14 mouse cellular contexts compared by ENCODE assay signal in genomic region chr4:132355403-132355802, GRCm38 (mm10). TPM values are rescaled to one million over a fixed set of nuclear protein-coding genes. Genes with fewer than 3 reads are reported as not detected.
"Had no signal": no experiment of that assay in that cellular context is flagged by ENCODE, and none has a peak within 500 bp of the region (broad histone marks: within the 10 kb centered on the region; RNA-seq: fewer than 3 reads in every experiment).

No protein-coding gene starts in this region.

- H3K9ac ChIP-seq: limb, embryonic 12.5 days; lung, embryonic 15.5 days; midbrain, embryonic 12.5 days; neural tube, embryonic 13.5 days had no signal

- H3K27ac ChIP-seq: kidney, postnatal 0 days; limb, embryonic 12.5 days; lung, embryonic 15.5 days; midbrain, embryonic 12.5 days; neural tube, embryonic 13.5 days had no signal

- ATAC-seq: midbrain, embryonic 16.5 days had no signal

- DNase-seq: kidney, adult 11 months; kidney, adult 9 months; kidney, postnatal 36 days; lung, postnatal 14 days; retina, postnatal 1 day; right cerebral cortex, postnatal 25 days; thymus, postnatal 36 days had no signal

- H3K27me3 ChIP-seq: limb, embryonic 12.5 days; lung, embryonic 15.5 days; midbrain, embryonic 12.5 days; neural tube, embryonic 13.5 days had no signal

- H3K4me2 ChIP-seq: limb, embryonic 12.5 days; lung, embryonic 15.5 days; midbrain, embryonic 12.5 days; neural tube, embryonic 13.5 days had no signal

- H3K4me3 ChIP-seq: limb, embryonic 12.5 days; lung, embryonic 15.5 days; midbrain, embryonic 12.5 days; neural tube, embryonic 13.5 days had no signal

- H3K9me3 ChIP-seq: limb, embryonic 12.5 days; lung, embryonic 15.5 days; midbrain, embryonic 12.5 days; neural tube, embryonic 13.5 days had no signal

RNA-seq across cellular contexts. Expression of gene Rab42, which starts 52.2 kb away (rescaled TPM):
- total RNA-seq: megakaryocyte-erythroid progenitor cell, adult 5-6 weeks had no signal
